Mouse (Mus musculus): ENCODE results near the gene Itgbl1.
"Not testable (repeated sequence)": the region's sequence is repeated elsewhere in the genome, so short reads cannot be mapped to it uniquely, and the experiment has no call there.

The Itgbl1 gene

GRCm38 (mm10) chr14:123659921-123660385, at the start of gene Itgbl1:
TSS of gene Itgbl1 (plus strand) at chr14:123659971.
- DNase-seq (ENCODE audit: low spot score) = peak; percentile 16

DNA sequence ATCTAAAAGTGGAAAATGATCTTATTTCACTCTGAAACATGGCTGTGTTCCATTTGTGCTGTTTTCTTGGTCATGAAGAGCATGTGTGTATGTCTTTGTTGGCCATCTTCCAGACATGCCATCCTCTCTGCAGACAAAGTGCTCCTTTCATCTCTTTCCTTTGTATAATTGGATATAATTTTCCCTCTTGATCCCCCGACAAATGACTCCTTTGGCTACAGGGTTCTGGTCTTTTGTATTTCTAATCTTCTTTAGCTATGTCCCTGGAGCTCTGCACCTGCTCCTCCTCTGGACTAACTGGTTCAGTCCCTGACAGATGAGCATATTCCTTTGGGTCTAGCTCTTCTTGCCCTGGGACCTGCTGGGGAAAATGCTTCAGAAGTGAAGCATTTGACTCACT, 36.8 kb upstream of the Itgbl1 start:
- DNase-seq (ENCODE audit: low spot score) = no peak

GRCm38 (mm10) chr14:123626501-123627179, 33.1 kb upstream of the Itgbl1 start, which contains the start of gene Nalcn:
TSS of gene Nalcn (minus strand) at chr14:123627144.
- DNase-seq (ENCODE audit: low spot score) = peak; percentile 58

DNA sequence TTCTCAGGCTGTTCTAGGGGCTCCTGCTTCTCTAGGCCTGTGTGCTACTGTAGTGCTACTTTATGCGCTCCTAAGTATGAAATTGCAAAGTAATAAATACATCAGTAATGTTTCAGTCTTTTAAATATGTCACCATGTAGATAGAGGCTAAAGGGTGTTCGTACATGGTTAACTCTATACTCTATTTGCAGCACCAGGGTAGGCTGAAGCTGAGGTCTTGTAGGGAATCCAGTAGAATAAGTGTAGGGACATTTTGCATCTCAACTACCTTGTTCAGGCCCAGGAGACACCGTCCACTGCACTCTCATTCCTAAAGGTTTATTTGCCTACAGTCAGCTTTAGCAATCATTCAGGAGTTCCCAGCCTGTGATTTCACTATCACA, 32.6 kb upstream of the Itgbl1 start:
- DNase-seq (ENCODE audit: low spot score) = no peak

- DNase-seq (ENCODE audit: low spot score) = peak; percentile 56
Measured at GRCm38 (mm10) chr14:123661091-123661491, 1.3 kb downstream of the Itgbl1 start.

- DNase-seq (ENCODE audit: low spot score) = no peak
Measured at GRCm38 (mm10) chr14:123662386-123662785, 2.6 kb downstream of the Itgbl1 start.

DNA sequence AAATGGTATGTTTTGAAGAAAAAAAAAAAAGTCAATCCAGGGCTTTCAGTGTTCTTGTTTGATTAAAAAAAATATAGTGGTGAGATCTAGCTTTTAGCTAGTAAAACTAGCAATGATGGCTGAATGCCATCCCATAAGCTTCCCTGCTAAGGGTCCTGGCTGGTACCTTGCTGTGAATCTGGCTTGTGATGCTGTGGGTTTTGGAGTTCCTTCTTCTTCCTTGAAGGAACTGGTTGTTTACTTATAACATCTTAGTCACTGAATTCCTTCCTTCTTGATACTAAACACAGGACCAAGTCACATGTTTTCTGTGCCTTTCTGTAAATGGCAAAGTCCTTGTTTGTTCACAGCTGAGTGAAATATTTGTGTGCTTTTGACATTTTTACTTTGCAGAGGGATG, 3.4 kb downstream of the Itgbl1 start:
- no peak for DNase-seq (ENCODE audit: low spot score)

DNA sequence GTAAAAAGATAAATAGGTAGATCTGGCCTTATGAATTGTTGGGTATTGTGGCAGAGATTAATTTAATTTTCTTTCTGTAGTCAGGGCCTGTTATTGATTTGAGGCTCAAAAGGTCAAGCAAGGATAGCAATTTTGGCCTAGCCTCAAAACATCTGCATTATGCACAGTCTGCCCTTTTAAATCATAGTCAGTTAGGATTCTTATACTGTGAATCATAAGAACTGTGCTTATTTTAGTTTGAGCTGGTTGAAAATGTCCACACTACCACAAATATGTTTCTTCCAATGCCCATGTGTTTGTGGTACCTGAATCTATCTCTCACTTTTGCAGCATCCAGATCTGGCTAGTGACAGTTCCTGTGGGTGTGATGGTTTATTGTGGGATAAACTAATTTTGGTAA, 4.7 kb downstream of the Itgbl1 start:
- no peak for DNase-seq (ENCODE audit: low spot score)

- not testable (repeated sequence) for DNase-seq (ENCODE audit: low spot score)
Measured at GRCm38 (mm10) chr14:123671076-123671475, 11.3 kb downstream of the Itgbl1 start.

- no peak for DNase-seq (ENCODE audit: low spot score)
Measured at GRCm38 (mm10) chr14:123678091-123678490, 18.3 kb downstream of the Itgbl1 start.

GRCm38 (mm10) chr14:123714751-123715150, 55.0 kb downstream of the Itgbl1 start:
- DNase-seq (ENCODE audit: low spot score) = no peak

- DNase-seq (ENCODE audit: low spot score) = no peak
Measured at GRCm38 (mm10) chr14:123742055-123742454, 82.3 kb downstream of the Itgbl1 start.

DNA sequence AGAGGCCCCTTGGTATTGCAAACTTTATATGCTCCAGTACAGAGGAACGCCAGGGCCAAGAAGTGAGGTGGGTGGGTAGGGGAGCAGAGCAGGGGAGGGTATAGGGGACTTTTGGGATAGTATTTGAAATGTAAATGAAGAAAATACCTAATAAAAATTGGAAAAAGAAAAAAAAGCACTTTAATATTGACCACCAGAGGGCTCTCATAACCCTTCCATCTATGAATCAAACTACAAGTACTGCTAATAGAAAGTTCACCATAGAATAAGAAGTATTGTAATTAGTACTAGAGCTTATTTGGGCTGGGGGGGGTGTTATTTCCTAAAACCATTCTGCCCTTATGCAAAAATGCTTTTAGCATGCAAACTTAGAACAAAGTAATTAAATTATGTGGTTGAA, 91.2 kb downstream of the Itgbl1 start:
- DNase-seq (ENCODE audit: low spot score) = no peak

GRCm38 (mm10) chr14:123759534-123759933, 99.8 kb downstream of the Itgbl1 start:
- no peak for DNase-seq (ENCODE audit: low spot score)

GRCm38 (mm10) chr14:123760079-123760478, 100.3 kb downstream of the Itgbl1 start:
- DNase-seq (ENCODE audit: low spot score) = no peak

GRCm38 (mm10) chr14:123801744-123802143, 142.0 kb downstream of the Itgbl1 start:
- no peak for DNase-seq (ENCODE audit: low spot score)

GRCm38 (mm10) chr14:123837662-123838061, 177.9 kb downstream of the Itgbl1 start:
- no peak for DNase-seq (ENCODE audit: low spot score)

- DNase-seq (ENCODE audit: low spot score) = peak; percentile 32
Measured at GRCm38 (mm10) chr14:123843675-123844425, 184.1 kb downstream of the Itgbl1 start.

- no peak for DNase-seq (ENCODE audit: low spot score)
Measured at GRCm38 (mm10) chr14:123864531-123864930, 204.8 kb downstream of the Itgbl1 start.

- peak; percentile 9 for DNase-seq (ENCODE audit: low spot score)
Measured at GRCm38 (mm10) chr14:123865779-123866726, 206.3 kb downstream of the Itgbl1 start.

DNA sequence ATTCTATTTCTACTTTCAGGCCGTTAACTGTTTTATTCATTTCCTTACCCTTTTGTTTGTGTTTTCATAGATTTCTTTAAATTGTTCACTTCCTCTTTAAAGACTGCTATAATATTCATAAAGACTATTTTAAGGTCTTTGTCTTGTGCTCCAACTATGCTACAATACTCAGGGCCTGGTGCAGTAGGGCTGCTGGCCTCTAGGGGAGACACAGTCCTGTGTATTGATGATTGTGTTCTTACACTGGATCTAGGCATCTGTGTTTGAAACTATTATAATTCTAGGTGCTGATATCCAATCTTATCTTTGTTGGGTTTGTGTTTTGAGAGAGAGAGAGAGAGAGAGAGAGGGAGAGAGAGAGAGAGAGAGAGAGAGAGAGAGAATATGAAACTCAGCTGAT, 268.1 kb downstream of the Itgbl1 start:
- peak; percentile 8 for DNase-seq (ENCODE audit: low spot score)

DNA sequence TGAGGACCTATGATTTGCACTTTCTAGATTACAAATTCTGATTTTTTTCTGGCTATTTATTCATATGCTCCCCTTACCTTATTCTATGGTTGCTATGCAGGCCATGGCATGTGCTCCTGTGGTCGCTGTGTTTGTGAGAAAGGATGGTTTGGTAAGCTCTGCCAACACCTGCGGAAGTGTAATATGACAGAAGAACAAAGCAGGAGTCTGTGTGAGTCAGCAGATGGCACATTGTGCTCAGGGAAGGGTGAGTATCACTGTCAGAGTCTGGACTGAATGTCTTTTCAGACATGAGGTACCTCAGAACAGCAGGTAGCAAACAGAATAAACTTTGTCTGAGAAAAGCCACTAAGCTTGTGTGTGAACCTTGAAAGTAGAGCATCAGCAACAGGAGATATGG, 306.8 kb downstream of the Itgbl1 start:
- DNase-seq (ENCODE audit: low spot score) = no peak

Measured in embryo, embryonic 10 days (tissue).